Mouse (Mus musculus): ENCODE data around the gene Ankrd10.

GRCm38 (mm10) chr8:11619091-11619490 is 16.5 kb downstream of the Ankrd10 start:
- TF ChIP-seq CTCF (IDR thresholded peaks at IDR 0.05; ENCODE audit: borderline replicate concordance, control insufficient read depth, extremely low read depth, insufficient read depth, low read length, poor library complexity) (no peak), POLR2A (IDR thresholded peaks at IDR 0.05; ENCODE audit: control insufficient read depth, extremely low read depth, insufficient read depth, low read length, poor library complexity) (no peak)

Data from thymus, adult 2 months (tissue).